Mouse (Mus musculus) liver, postnatal 0 days (tissue): Measurements from ENCODE around the gene Nucks1.

Experiments
- CTCF ChIP-seq: sonication (generic); IDR thresholded peaks from 2 replicates; pipeline ENCODE4 v1.5.1; 2016; ENCODE audit warnings: antibody characterized with exemption, low read depth
- EP300 ChIP-seq: IDR thresholded peaks from 2 replicates; pipeline ENCODE4 v1.6.1; 2016; ENCODE audit warnings: antibody characterized with exemption, low read depth, mild to moderate bottlenecking

GRCm38 (mm10) chr1:131973991-131974390 lies 63.7 kb downstream of the Nucks1 start:
- TF ChIP-seq CTCF (no peak), EP300 (no peak)
